Mouse (Mus musculus) mouse embryonic stem cell (cell line): ENCODE measurements around the gene Ndufa11.

Source experiments
- in situ Hi-C, 2 experiments: fragments of 300-500 bp; cut with MboI; formaldehyde crosslinking; loops; 1 replicate in 1 of 2; 3 replicates in 1 of 2; pipeline ENCODE4 v1.14.3; 2019 to 2020; ENCODE audit warnings: low sequenced_read_pairs in 2 of 2, low pct_unique_long_range_greater_than_20kb in 1 of 2, mixed read lengths in 1 of 2; ENCODE audit not compliant: unreplicated experiment in 1 of 2

Gene Ndufa11

GRCm38 (mm10) chr17:56709708-56710107 lies 7.9 kb upstream of the Ndufa11 start:
- in situ Hi-C loops: no loop called here

- in situ Hi-C loops: no loop called here
Measured at GRCm38 (mm10) chr17:56715360-56715759, 2.2 kb upstream of the Ndufa11 start.

GRCm38 (mm10) chr17:56715914-56716654 lies 1.5 kb upstream of the Ndufa11 start:
- in situ Hi-C loops: no loop called here

GRCm38 (mm10) chr17:56716655-56717362 lies 758 bp upstream of the Ndufa11 start:
- in situ Hi-C loops: no loop called here

- in situ Hi-C loops: no loop called here
Measured at GRCm38 (mm10) chr17:56722441-56722840, 4.9 kb downstream of the Ndufa11 start.

GRCm38 (mm10) chr17:56723419-56724161 lies 6.0 kb downstream of the Ndufa11 start:
- in situ Hi-C loops: no loop called here

- in situ Hi-C loops: no loop called here
Measured at GRCm38 (mm10) chr17:56727029-56727649, 9.6 kb downstream of the Ndufa11 start.

GRCm38 (mm10) chr17:56727659-56728058 lies 10.1 kb downstream of the Ndufa11 start:
- in situ Hi-C loops: no loop called here

GRCm38 (mm10) chr17:56728117-56728516 lies 10.6 kb downstream of the Ndufa11 start:
- in situ Hi-C loops: no loop called here

GRCm38 (mm10) chr17:56729151-56729550 lies 11.6 kb downstream of the Ndufa11 start:
- in situ Hi-C loops: no loop called here

GRCm38 (mm10) chr17:56729656-56730055 lies 12.1 kb downstream of the Ndufa11 start:
- in situ Hi-C loops: no loop called here

- in situ Hi-C loops: no loop called here
Measured at GRCm38 (mm10) chr17:56736534-56736933, 19.0 kb downstream of the Ndufa11 start.

GRCm38 (mm10) chr17:56738221-56738620 lies 20.7 kb downstream of the Ndufa11 start:
- in situ Hi-C loops: no loop called here

- in situ Hi-C loops: no loop called here
Measured at GRCm38 (mm10) chr17:56740118-56740787, 22.7 kb downstream of the Ndufa11 start.

- in situ Hi-C loops: no loop called here
Measured at GRCm38 (mm10) chr17:56740788-56741160, 23.2 kb downstream of the Ndufa11 start.

GRCm38 (mm10) chr17:56744173-56744572 lies 26.6 kb downstream of the Ndufa11 start:
- in situ Hi-C loops: no loop called here

GRCm38 (mm10) chr17:56751404-56752072 lies 34.0 kb downstream of the Ndufa11 start:
- in situ Hi-C loops: no loop called here

- in situ Hi-C loops: no loop called here
Measured at GRCm38 (mm10) chr17:56753452-56753851, 35.9 kb downstream of the Ndufa11 start.
